Mouse (Mus musculus): ENCODE results near the gene Nbeal2.

Gene Nbeal2

GRCm38 (mm10) chr9:110617081-110617480 is 36.9 kb downstream of the Nbeal2 start:
- no peak for DNase-seq (ENCODE audit: low read depth, low spot score)

GRCm38 (mm10) chr9:110611471-110611870 is 42.5 kb downstream of the Nbeal2 start:
- DNase-seq (ENCODE audit: low read depth, low spot score), result no peak

GRCm38 (mm10) chr9:110583521-110583920 is 70.4 kb downstream of the Nbeal2 start:
- DNase-seq (ENCODE audit: low read depth, low spot score), result no peak

- DNase-seq (ENCODE audit: low read depth, low spot score), result no peak
Measured at GRCm38 (mm10) chr9:110582161-110582560, 71.8 kb downstream of the Nbeal2 start.
